Mouse (Mus musculus): ENCODE measurements around the gene Arvcf. TPM values are rescaled to one million over a fixed set of nuclear protein-coding genes. Genes with fewer than 3 reads are reported as not detected.
A peak's percentile ranks its signal among the peaks of the same experiment; 100 is the strongest.

Arvcf gene
- total RNA-seq (2014; rRNA removed), result 168 and 180 TPM in 2 replicates
- 46.3 and 48.9 TPM in 2 replicates for polyA plus RNA-seq (2015; fragmentation: Nextera tagmentation; extraction: Ambion mirVana)

- no peaks in the 10 kb centered on the region for H3K36me3 ChIP-seq (ENCODE audit: insufficient read depth, low read length)
- peak within 1 kb of the TSS; percentile 68 for H3K27ac ChIP-seq
- under 1% methylated on average over 37 of the region's 44 CpGs for WGBS
- no peaks in the 10 kb centered on the region for H3K27me3 ChIP-seq (ENCODE audit: insufficient read depth, low read length)
- peak within 1 kb of the TSS; percentile 86 for H3K4me2 ChIP-seq (ENCODE audit: low read depth, low read length)
- H3K4me1 ChIP-seq (ENCODE audit: insufficient read depth, low read length), result peaks cover 21% of the 10 kb centered on the region
- TF ChIP-seq CTCF (IDR thresholded peaks at IDR 0.05; ENCODE audit: low read depth), result peak; percentile 55
- H3K4me3 ChIP-seq (ENCODE audit: low read length), result peak within 1 kb of the TSS; percentile 67
- peak within 1 kb of the TSS; percentile 68 for H3K9ac ChIP-seq (replicated peaks; ENCODE audit: low read length)
- DNase-seq (ENCODE audit: low spot score), result peak; percentile 96
- ATAC-seq, result peak; percentile 86
- H3K9me3 ChIP-seq (ENCODE audit: low read length), result no peaks in the 10 kb centered on the region
Measured at GRCm38 (mm10) chr16:18347931-18348600, at the start of gene Arvcf, which contains the start of gene Tango2. Arvcf (plus strand) TSS chr16:18348182. Tango2 (minus strand) TSS chr16:18348103.

GRCm38 (mm10) chr16:18308159-18308558 is 39.8 kb upstream of the Arvcf start:
- no peaks in the 10 kb centered on the region for H3K4me1 ChIP-seq (ENCODE audit: insufficient read depth, low read length)
- no peak overlapping the region for H3K4me3 ChIP-seq (ENCODE audit: low read length)
- H3K36me3 ChIP-seq (ENCODE audit: insufficient read depth, low read length), result peaks cover 9% of the 10 kb centered on the region; the same call in 1 of the 2 replicates
- no peak overlapping the region for H3K27ac ChIP-seq
- WGBS, result 96% methylated on average over 1 of the region's 1 CpGs
- no peaks in the 10 kb centered on the region for H3K9me3 ChIP-seq (ENCODE audit: low read length)
- TF ChIP-seq CTCF (IDR thresholded peaks at IDR 0.05; ENCODE audit: low read depth), result no peak
- no peaks in the 10 kb centered on the region for H3K27me3 ChIP-seq (ENCODE audit: insufficient read depth, low read length)
- ATAC-seq (no peak), DNase-seq (ENCODE audit: low spot score) (no peak)
- no peak overlapping the region for H3K9ac ChIP-seq (replicated peaks; ENCODE audit: low read length)
- no peak overlapping the region for H3K4me2 ChIP-seq (ENCODE audit: low read depth, low read length)

GRCm38 (mm10) chr16:18318992-18319391 is 29.0 kb upstream of the Arvcf start:
- H3K27ac ChIP-seq, result no peak overlapping the region
- DNase-seq (ENCODE audit: low spot score) (no peak), ATAC-seq (no peak)
- no peak overlapping the region for H3K4me3 ChIP-seq (ENCODE audit: low read length)
- no peak overlapping the region for H3K9ac ChIP-seq (replicated peaks; ENCODE audit: low read length)
- no peaks in the 10 kb centered on the region for H3K27me3 ChIP-seq (ENCODE audit: insufficient read depth, low read length)
- no peak for TF ChIP-seq CTCF (IDR thresholded peaks at IDR 0.05; ENCODE audit: low read depth)
- no peak overlapping the region for H3K4me2 ChIP-seq (ENCODE audit: low read depth, low read length)
- H3K4me1 ChIP-seq (ENCODE audit: insufficient read depth, low read length), result no peaks in the 10 kb centered on the region
- 90% methylated on average over 3 of the region's 3 CpGs for WGBS
- H3K9me3 ChIP-seq (ENCODE audit: low read length), result no peaks in the 10 kb centered on the region
- peaks cover 16% of the 10 kb centered on the region; the same call in 1 of the 2 replicates for H3K36me3 ChIP-seq (ENCODE audit: insufficient read depth, low read length)

GRCm38 (mm10) chr16:18321443-18321842 is 26.5 kb upstream of the Arvcf start:
- DNase-seq (ENCODE audit: low spot score) (no peak), ATAC-seq (no peak)
- H3K9ac ChIP-seq (replicated peaks; ENCODE audit: low read length), result no peak overlapping the region
- 78% methylated on average over 2 of the region's 2 CpGs for WGBS
- H3K4me2 ChIP-seq (ENCODE audit: low read depth, low read length), result no peak overlapping the region
- H3K36me3 ChIP-seq (ENCODE audit: insufficient read depth, low read length), result peaks cover 16% of the 10 kb centered on the region; the same call in 1 of the 2 replicates
- H3K27ac ChIP-seq, result no peak overlapping the region
- no peaks in the 10 kb centered on the region for H3K27me3 ChIP-seq (ENCODE audit: insufficient read depth, low read length)
- no peak for TF ChIP-seq CTCF (IDR thresholded peaks at IDR 0.05; ENCODE audit: low read depth)
- H3K4me1 ChIP-seq (ENCODE audit: insufficient read depth, low read length), result no peaks in the 10 kb centered on the region
- no peaks in the 10 kb centered on the region for H3K9me3 ChIP-seq (ENCODE audit: low read length)
- no peak overlapping the region for H3K4me3 ChIP-seq (ENCODE audit: low read length)

- ATAC-seq (no peak), DNase-seq (ENCODE audit: low spot score) (no peak)
- Histone ChIP-seq H3K27me3 (ENCODE audit: insufficient read depth, low read length) (no peaks in the 10 kb centered on the region), H3K36me3 (ENCODE audit: insufficient read depth, low read length) (peaks cover 13% of the 10 kb centered on the region; the same call in 1 of the 2 replicates), H3K4me1 (ENCODE audit: insufficient read depth, low read length) (no peaks in the 10 kb centered on the region), H3K4me2 (ENCODE audit: low read depth, low read length) (no peak overlapping the region), H3K27ac (no peak overlapping the region), H3K9me3 (ENCODE audit: low read length) (no peaks in the 10 kb centered on the region), H3K9ac (replicated peaks; ENCODE audit: low read length) (no peak overlapping the region), H3K4me3 (ENCODE audit: low read length) (no peak overlapping the region)
- 82% methylated on average over 2 of the region's 2 CpGs for WGBS
- TF ChIP-seq CTCF (IDR thresholded peaks at IDR 0.05; ENCODE audit: low read depth), result no peak
Measured at GRCm38 (mm10) chr16:18323460-18323859, 24.5 kb upstream of the Arvcf start.

GRCm38 (mm10) chr16:18324031-18324430 is 24.0 kb upstream of the Arvcf start:
- H3K9ac ChIP-seq (replicated peaks; ENCODE audit: low read length), result no peak overlapping the region
- no peaks in the 10 kb centered on the region for H3K4me1 ChIP-seq (ENCODE audit: insufficient read depth, low read length)
- TF ChIP-seq CTCF (IDR thresholded peaks at IDR 0.05; ENCODE audit: low read depth), result no peak
- DNase-seq (ENCODE audit: low spot score), result no peak
- ATAC-seq, result 0 out of 2 replicates have a peak, but pooled peaks have one; percentile 43
- H3K9me3 ChIP-seq (ENCODE audit: low read length), result no peaks in the 10 kb centered on the region
- 63% methylated on average over 6 of the region's 6 CpGs for WGBS
- H3K36me3 ChIP-seq (ENCODE audit: insufficient read depth, low read length), result peaks cover 12% of the 10 kb centered on the region; the same call in 1 of the 2 replicates
- no peaks in the 10 kb centered on the region for H3K27me3 ChIP-seq (ENCODE audit: insufficient read depth, low read length)
- no peak overlapping the region for H3K4me3 ChIP-seq (ENCODE audit: low read length)
- H3K4me2 ChIP-seq (ENCODE audit: low read depth, low read length), result no peak overlapping the region
- no peak overlapping the region for H3K27ac ChIP-seq

GRCm38 (mm10) chr16:18325741-18326140 is 22.2 kb upstream of the Arvcf start:
- ATAC-seq, result no peak
- TF ChIP-seq CTCF (IDR thresholded peaks at IDR 0.05; ENCODE audit: low read depth), result no peak
- peaks cover 12% of the 10 kb centered on the region; the same call in 1 of the 2 replicates for H3K36me3 ChIP-seq (ENCODE audit: insufficient read depth, low read length)
- no peak overlapping the region for H3K27ac ChIP-seq
- H3K9ac ChIP-seq (replicated peaks; ENCODE audit: low read length), result no peak overlapping the region
- no peaks in the 10 kb centered on the region for H3K27me3 ChIP-seq (ENCODE audit: insufficient read depth, low read length)
- H3K4me3 ChIP-seq (ENCODE audit: low read length), result no peak overlapping the region
- H3K9me3 ChIP-seq (ENCODE audit: low read length), result no peaks in the 10 kb centered on the region
- WGBS, result 69% methylated on average over 4 of the region's 4 CpGs
- H3K4me2 ChIP-seq (ENCODE audit: low read depth, low read length), result no peak overlapping the region
- no peaks in the 10 kb centered on the region for H3K4me1 ChIP-seq (ENCODE audit: insufficient read depth, low read length)
- DNase-seq (ENCODE audit: low spot score), result no peak

All from hindbrain, postnatal 0 days (tissue).